Mouse (Mus musculus) hindbrain, embryonic 12.5 days (tissue): Measurements from ENCODE around the gene Bms1. TPM values are rescaled to one million over a fixed set of nuclear protein-coding genes. Genes with fewer than 3 reads are reported as not detected.

Source experiments
- ATAC-seq: fragments of 200-750 bp; cut with Nextera tagmentation; 2 replicates; pipeline ENCODE4 v1.8.0; 2017; ENCODE audit warnings: moderate TSS enrichment; ENCODE audit not compliant: low FRiP score
- H3K27ac ChIP-seq: fragments of 300-500 bp; sonication (generic); 2 replicates; pipeline ENCODE4 v1.5.1; 2016; ENCODE audit warnings: mild to moderate bottlenecking
- H3K27me3 ChIP-seq: fragments of 300-500 bp; sonication (generic); 2 replicates; pipeline ENCODE4 v1.6.1; 2016; ENCODE audit warnings: mild to moderate bottlenecking
- H3K36me3 ChIP-seq: fragments of 300-500 bp; sonication (generic); 2 replicates; pipeline ENCODE4 v1.6.1; 2016; ENCODE audit warnings: mild to moderate bottlenecking
- H3K4me1 ChIP-seq: fragments of 300-500 bp; sonication (generic); 2 replicates; pipeline ENCODE4 v1.6.1; 2016
- H3K4me2 ChIP-seq: fragments of 300-500 bp; sonication (generic); replicated peaks from 2 replicates; pipeline ENCODE4 v1.6.1; 2016; ENCODE audit warnings: mild to moderate bottlenecking
- H3K4me3 ChIP-seq: fragments of 300-500 bp; sonication (generic); 2 replicates; pipeline ENCODE4 v1.5.1; 2016; ENCODE audit warnings: mild to moderate bottlenecking
- H3K9ac ChIP-seq: fragments of 300-500 bp; sonication (generic); 2 replicates; pipeline ENCODE4 v1.6.1; 2016; ENCODE audit warnings: mild to moderate bottlenecking, moderate library complexity
- H3K9me3 ChIP-seq: fragments of 300-500 bp; sonication (generic); replicated peaks from 2 replicates; pipeline ENCODE4 v1.6.1; 2016; ENCODE audit warnings: mild to moderate bottlenecking
- WGBS: fragments of 180-500 bp; shearing (Covaris S2); methylation state at CpG from one replicate; pipeline ENCODE4 v1.1.7; 2016; 5-methylcytosine and 5-hydroxymethylcytosine counted together
- polyA plus RNA-seq: library from polyadenylated mRNA; unstranded; fragments of >200 nt; fragmentation: Nextera tagmentation; extraction: Ambion mirVana; gene quantifications from 2 replicates; pipeline ENCODE4 v1.2.1, GENCODE M21; 2016

Gene Bms1
- polyA plus RNA-seq = 41.2 and 41.8 TPM in 2 replicates

DNA sequence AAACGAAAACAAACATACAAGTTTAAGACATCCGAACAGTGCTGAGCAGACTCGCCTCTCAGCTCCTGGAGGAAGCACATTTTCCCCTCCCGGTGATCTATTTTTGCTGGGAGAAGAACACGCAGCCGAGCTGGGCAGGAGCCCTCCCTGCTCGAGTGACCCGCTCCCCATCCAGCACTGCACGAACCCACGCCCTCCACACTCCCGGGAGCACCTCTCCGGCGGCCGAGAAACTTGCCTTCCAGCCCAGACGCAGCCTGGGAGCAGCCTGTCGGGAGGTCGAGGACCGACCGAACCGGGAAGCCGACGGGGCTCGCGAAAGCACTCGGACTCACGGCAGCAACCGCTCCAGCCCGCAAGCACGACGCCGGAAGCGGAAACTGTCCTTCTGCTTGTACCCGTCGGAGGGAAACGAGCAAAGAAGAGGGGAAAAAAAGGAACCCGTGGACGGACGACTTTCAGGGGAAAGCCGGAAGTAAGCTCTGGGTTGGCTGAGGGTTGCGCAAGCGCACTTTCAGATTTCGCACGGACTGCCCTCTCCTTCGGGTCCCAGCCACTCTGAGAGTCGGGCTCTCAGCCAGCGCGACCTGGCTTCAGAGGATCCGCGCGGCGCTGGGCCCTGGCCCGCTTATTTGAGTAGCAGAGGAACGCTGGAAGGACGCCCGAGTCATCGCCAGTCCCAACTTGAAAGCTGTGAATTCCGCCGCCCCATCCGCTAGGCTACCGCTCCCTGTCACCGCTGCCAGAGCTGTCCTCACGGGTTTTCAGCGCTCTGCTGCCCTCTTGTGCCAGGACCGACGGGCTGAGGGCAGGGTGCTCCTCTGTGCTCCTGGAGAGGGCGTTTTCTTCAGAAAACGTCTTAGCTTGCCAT, at the start of gene Bms1:
Gene Bms1 (minus strand): TSS at position 425 of the 871 bp plus-strand sequence.
- Histone ChIP-seq H3K27ac (peak within 1 kb of the TSS; percentile 81), H3K27me3 (no peaks in the 10 kb centered on the region), H3K4me3 (peak within 1 kb of the TSS; percentile 83), H3K9ac (peak within 1 kb of the TSS; percentile 86), H3K36me3 (peaks cover 25% of the 10 kb centered on the region), H3K4me1 (peaks cover 10% of the 10 kb centered on the region), H3K9me3 (no peaks in the 10 kb centered on the region), H3K4me2 (peak within 1 kb of the TSS; percentile 59)
- 0% methylated on average over 67 of the region's 67 CpGs for WGBS
- ATAC-seq = peak; percentile 99

- no peaks in the 10 kb centered on the region for H3K27me3 ChIP-seq
- no peak overlapping the region for H3K4me2 ChIP-seq
- H3K4me1 ChIP-seq = no peaks in the 10 kb centered on the region
- no peak for ATAC-seq
- WGBS = 82% methylated on average over 15 of the region's 15 CpGs
- H3K9me3 ChIP-seq = no peaks in the 10 kb centered on the region
- H3K4me3 ChIP-seq = no peak overlapping the region
- no peak overlapping the region for H3K27ac ChIP-seq
- no peak overlapping the region for H3K9ac ChIP-seq
- H3K36me3 ChIP-seq = peaks cover 35% of the 10 kb centered on the region
Measured at GRCm38 (mm10) chr6:118462069-118462705, 42.9 kb upstream of the Bms1 start.

- no peak overlapping the region for H3K27ac ChIP-seq
- H3K9me3 ChIP-seq = no peaks in the 10 kb centered on the region
- H3K9ac ChIP-seq = no peak overlapping the region
- H3K36me3 ChIP-seq = 0 out of 2 replicates have a peak, but pooled peaks cover 4% of the 10 kb centered on the region
- no peaks in the 10 kb centered on the region for H3K27me3 ChIP-seq
- no peak overlapping the region for H3K4me3 ChIP-seq
- no peak overlapping the region for H3K4me2 ChIP-seq
- WGBS = 95% methylated on average over 1 of the region's 1 CpGs
- peaks cover 15% of the 10 kb centered on the region for H3K4me1 ChIP-seq
- ATAC-seq = no peak
Measured at GRCm38 (mm10) chr6:118457726-118458125, 38.5 kb upstream of the Bms1 start.

DNA sequence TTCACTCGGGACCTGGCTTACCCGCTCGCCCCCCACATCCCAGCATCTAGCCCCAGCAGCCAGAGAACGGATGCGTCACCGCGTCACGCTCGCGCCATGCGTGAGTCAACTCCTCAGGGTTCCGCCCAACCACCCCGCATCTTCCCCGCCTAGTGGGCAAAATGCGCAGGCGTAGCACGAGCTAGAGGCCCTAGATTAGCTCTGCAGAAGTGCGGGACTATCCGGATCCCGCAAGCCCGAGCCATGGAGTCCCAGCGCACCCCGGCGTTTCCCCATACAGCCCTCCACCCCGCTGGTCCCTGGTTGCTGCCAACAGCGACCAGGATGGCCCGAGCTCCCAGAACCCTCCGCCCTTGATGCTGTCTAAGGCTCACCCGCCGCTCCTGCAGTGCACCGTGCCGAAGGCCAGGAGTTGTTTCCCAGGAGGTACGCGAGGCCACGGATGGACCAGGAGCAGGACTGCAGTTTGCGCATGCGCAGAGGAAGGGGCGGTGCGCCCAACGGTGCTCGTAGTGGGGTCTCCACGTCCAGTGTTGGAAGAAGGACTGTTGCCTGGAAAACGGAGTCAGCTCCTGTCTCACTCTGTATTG, 35.9 kb upstream of the Bms1 start, which contains the start of gene Zfp248:
Gene Zfp248 (minus strand): TSS at position 487 of the 590 bp plus-strand sequence.
- Histone ChIP-seq H3K27me3 (no peaks in the 10 kb centered on the region), H3K9me3 (no peaks in the 10 kb centered on the region), H3K9ac (peak within 1 kb of the TSS; percentile 75), H3K27ac (peak within 1 kb of the TSS; percentile 96), H3K4me3 (peak within 1 kb of the TSS; percentile 59), H3K36me3 (peaks cover 9% of the 10 kb centered on the region; the same call in 1 of the 2 replicates), H3K4me2 (peak within 1 kb of the TSS; percentile 56), H3K4me1 (peaks cover 15% of the 10 kb centered on the region)
- under 1% methylated on average over 43 of the region's 43 CpGs for WGBS
- peak; percentile 97 for ATAC-seq

GRCm38 (mm10) chr6:118454452-118454851, 35.2 kb upstream of the Bms1 start:
- no peak for ATAC-seq
- peak overlapping the region; percentile 96; the same call in 1 of the 2 replicates for H3K27ac ChIP-seq

DNA sequence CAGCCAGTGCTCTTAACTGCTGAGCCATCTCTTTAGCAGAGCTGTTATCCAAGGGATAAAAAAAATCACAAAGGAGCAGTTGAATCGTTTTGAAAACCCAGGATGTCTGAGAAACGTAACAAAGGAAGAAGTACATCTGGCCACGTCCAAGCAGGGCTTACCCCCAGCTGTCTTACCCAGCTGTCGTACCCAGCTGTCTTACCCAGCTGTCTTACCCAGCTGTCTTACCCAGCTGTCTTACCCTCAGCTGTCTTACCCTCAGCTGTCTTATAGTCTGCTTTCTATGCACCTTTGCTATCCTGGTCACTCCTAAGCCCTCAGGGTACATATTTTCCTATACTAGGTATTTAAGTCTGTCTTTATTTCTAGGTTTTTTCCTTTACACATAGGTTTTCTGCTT, 12.2 kb upstream of the Bms1 start:
- Histone ChIP-seq H3K9ac (no peak overlapping the region), H3K36me3 (peaks cover 46% of the 10 kb centered on the region), H3K4me1 (no peaks in the 10 kb centered on the region), H3K9me3 (peaks cover 7% of the 10 kb centered on the region; the same call in 1 of the 2 replicates), H3K4me3 (no peak overlapping the region), H3K27ac (no peak overlapping the region), H3K4me2 (no peak overlapping the region), H3K27me3 (no peaks in the 10 kb centered on the region)
- ATAC-seq = no peak
- WGBS = 83% methylated on average over 4 of the region's 4 CpGs

More at GRCm38 (mm10) chr6:118454452-118454851, 35.2 kb upstream of the Bms1 start:
- H3K27me3 ChIP-seq = no peaks in the 10 kb centered on the region
- H3K4me2 ChIP-seq = peak overlapping the region; percentile 56
- no peaks in the 10 kb centered on the region for H3K9me3 ChIP-seq
- peaks cover 9% of the 10 kb centered on the region; the same call in 1 of the 2 replicates for H3K36me3 ChIP-seq
- H3K4me3 ChIP-seq = peak overlapping the region; percentile 59
- 41% methylated on average over 8 of the region's 8 CpGs for WGBS
- H3K9ac ChIP-seq = peak overlapping the region; percentile 75
- H3K4me1 ChIP-seq = peaks cover 15% of the 10 kb centered on the region

DNA sequence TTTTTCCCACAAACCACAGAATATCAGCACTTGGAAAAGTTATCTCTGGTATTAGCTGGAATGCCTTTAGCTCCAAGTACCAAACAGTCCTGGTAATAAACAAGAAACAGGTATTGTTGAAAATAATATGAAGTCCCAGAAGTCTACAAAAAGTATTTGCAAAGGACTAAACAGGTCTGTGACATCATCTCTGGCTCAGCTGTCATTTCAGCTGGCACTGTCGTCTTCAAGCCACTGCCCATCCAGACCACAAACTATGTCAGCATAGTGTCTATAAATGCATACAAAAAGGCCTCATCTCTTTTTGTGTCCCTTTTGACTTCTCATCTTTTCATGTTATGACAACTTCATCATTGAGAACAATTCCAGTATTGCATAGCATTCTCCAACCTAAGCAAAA, 7.4 kb upstream of the Bms1 start:
- Histone ChIP-seq H3K4me3 (no peak overlapping the region), H3K27me3 (no peaks in the 10 kb centered on the region), H3K36me3 (peaks cover 39% of the 10 kb centered on the region), H3K9me3 (peaks cover 7% of the 10 kb centered on the region; the same call in 1 of the 2 replicates), H3K27ac (no peak overlapping the region), H3K9ac (no peak overlapping the region), H3K4me1 (no peaks in the 10 kb centered on the region), H3K4me2 (no peak overlapping the region)
- 97% methylated on average over 1 of the region's 1 CpGs for WGBS
- ATAC-seq = no peak

DNA sequence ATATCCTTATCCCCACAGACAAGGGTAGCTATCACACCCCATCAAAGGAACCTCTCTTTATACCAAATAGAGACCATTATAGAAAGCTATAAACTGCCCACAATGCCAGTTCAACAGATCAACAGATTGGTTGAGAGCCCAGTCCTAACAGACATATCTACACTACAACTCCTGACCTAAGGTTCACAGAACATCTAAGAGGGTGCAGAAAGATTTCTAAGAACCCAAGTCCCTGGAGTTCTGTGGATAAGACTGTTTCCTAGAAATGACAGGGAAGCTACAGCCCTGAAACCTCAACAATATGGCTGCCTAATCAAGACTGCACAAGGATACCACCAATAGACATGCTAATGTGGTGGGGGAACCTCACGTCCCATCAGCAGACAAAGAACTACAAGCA, 8.8 kb downstream of the Bms1 start:
- H3K9ac ChIP-seq = no peak overlapping the region
- WGBS = 85% methylated on average over 1 of the region's 1 CpGs
- H3K4me1 ChIP-seq = no peaks in the 10 kb centered on the region
- H3K27ac ChIP-seq = no peak overlapping the region
- no peaks in the 10 kb centered on the region for H3K27me3 ChIP-seq
- no peak for ATAC-seq
- no peaks in the 10 kb centered on the region for H3K9me3 ChIP-seq
- H3K36me3 ChIP-seq = peaks cover 79% of the 10 kb centered on the region
- H3K4me2 ChIP-seq = no peak overlapping the region
- H3K4me3 ChIP-seq = no peak overlapping the region

DNA sequence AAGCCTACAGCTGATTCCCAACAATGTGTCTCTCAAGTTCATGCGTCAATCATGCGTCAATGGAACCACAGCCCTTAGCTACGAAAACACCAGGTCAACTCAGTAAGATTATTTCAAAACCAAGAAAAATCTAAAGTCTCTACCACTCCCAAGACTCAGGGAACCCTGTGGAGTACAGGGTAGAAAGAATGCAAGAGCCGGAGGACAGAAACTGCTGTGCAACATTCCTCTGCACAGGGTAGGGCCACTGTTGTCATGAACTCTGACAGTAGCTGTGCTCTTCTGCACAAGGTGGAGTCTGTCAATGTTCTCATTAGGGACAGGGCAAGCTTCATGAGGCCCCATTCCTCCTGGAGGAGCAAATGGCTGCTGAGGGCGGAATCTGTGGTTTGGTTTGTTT, 10.8 kb downstream of the Bms1 start:
- peaks cover 81% of the 10 kb centered on the region for H3K36me3 ChIP-seq
- no peaks in the 10 kb centered on the region for H3K27me3 ChIP-seq
- H3K4me1 ChIP-seq = no peaks in the 10 kb centered on the region
- no peak overlapping the region for H3K4me2 ChIP-seq
- no peak overlapping the region for H3K9ac ChIP-seq
- no peak overlapping the region for H3K27ac ChIP-seq
- H3K4me3 ChIP-seq = no peak overlapping the region
- no peaks in the 10 kb centered on the region for H3K9me3 ChIP-seq
- WGBS = 91% methylated on average over 5 of the region's 5 CpGs
- no peak for ATAC-seq

GRCm38 (mm10) chr6:118406421-118406820, 12.9 kb downstream of the Bms1 start:
- no peak overlapping the region for H3K27ac ChIP-seq
- H3K9ac ChIP-seq = no peak overlapping the region
- no peak overlapping the region for H3K4me3 ChIP-seq
- H3K4me1 ChIP-seq = no peaks in the 10 kb centered on the region
- no peak for ATAC-seq
- no peaks in the 10 kb centered on the region for H3K9me3 ChIP-seq
- no peak overlapping the region for H3K4me2 ChIP-seq
- peaks cover 74% of the 10 kb centered on the region for H3K36me3 ChIP-seq
- no peaks in the 10 kb centered on the region for H3K27me3 ChIP-seq
- WGBS = 69% methylated on average over 4 of the region's 4 CpGs

GRCm38 (mm10) chr6:118390746-118391145, 28.5 kb downstream of the Bms1 start:
- no peaks in the 10 kb centered on the region for H3K27me3 ChIP-seq
- H3K4me2 ChIP-seq = no peak overlapping the region
- H3K36me3 ChIP-seq = peaks cover 68% of the 10 kb centered on the region
- no peak overlapping the region for H3K9ac ChIP-seq
- no peaks in the 10 kb centered on the region for H3K4me1 ChIP-seq
- no peak overlapping the region for H3K4me3 ChIP-seq
- no peak overlapping the region for H3K27ac ChIP-seq
- no peaks in the 10 kb centered on the region for H3K9me3 ChIP-seq
- ATAC-seq = no peak

DNA sequence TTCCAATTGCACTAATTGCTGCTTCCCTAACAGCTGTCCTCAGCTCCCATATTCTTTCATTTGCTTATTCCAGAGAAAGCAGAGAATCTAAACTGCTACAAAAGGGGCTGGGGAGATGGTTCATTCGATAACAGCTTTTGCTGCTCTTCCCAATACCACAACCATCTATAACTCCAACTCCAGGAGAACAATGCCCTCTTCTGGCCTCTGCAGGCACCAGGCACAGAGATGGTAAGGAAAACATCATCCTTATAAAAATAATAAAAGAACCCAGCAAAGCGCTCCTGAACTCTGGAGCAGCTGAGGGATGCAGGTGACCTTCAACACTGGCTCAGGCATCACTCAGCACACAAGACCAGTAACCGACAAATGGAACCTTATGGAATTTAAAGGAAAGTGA, 33.3 kb downstream of the Bms1 start:
- no peak overlapping the region for H3K4me2 ChIP-seq
- H3K27me3 ChIP-seq = no peaks in the 10 kb centered on the region
- WGBS = 95% methylated on average over 3 of the region's 3 CpGs
- ATAC-seq = no peak
- H3K27ac ChIP-seq = no peak overlapping the region
- H3K4me1 ChIP-seq = no peaks in the 10 kb centered on the region
- no peaks in the 10 kb centered on the region for H3K9me3 ChIP-seq
- peaks cover 46% of the 10 kb centered on the region for H3K36me3 ChIP-seq
- H3K9ac ChIP-seq = no peak overlapping the region
- no peak overlapping the region for H3K4me3 ChIP-seq
